Mouse (Mus musculus): ENCODE measurements around the gene Adcy5.

Gene Adcy5

DNA sequence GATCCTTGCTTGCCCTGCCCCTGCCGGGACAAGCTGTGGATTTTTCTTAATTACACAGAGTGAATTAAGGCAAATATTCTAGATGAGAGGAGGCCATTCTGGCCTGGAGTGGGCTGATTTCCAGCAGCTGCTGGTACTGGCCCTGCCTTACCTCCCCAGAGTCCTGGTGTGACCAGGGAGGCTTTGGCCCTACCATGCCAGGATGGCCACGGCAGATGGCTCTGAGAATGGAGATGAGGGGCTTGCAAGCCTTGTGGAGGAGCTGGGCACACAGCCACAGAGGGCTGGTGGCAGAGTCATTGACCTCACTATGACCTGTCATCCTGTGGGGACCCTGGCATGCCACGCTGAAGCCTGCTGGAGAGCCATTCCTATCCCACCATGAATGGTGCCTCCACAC lies 54.1 kb downstream of the Adcy5 start:
- DNase-seq = no peak

DNA sequence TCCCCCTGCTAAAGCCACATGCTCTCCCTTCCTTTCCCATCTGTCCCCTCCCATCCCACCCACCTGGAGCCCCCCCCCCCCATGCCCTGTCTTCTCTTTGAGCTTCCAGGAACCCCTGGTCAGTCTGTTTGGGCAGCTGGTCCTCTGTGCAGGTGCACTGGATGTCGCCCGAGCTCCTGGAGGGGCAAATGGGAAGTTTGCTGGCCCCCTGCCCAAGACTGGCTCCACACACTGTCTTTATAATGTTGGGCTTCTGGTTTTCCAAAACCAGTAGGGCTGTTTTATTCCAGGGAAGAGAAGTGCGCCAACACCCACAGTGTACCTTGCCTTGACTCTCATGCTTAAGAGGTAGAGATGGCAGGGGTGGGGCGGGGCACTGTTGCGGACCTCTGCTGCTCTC lies 55.1 kb downstream of the Adcy5 start:
- DNase-seq = no peak

DNA sequence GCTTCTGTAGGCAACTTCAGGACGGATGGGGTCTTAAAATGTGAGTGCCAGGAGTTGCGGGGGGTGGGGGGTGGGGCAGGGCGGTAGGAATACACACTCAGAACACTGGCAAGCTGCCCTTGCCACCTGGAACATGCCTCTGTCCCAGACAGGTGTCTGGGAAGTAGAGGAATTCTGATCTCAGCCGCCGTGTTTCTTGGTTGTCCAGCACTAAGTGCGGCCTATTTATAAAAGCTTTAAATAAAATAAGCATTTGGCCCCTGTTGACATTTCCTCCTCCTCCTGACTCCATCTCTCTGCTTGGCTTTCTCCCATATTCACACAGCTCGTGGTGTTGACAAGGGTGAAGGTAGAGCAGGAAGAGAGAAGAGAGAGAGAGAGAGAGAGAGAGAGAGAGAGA lies 60.4 kb downstream of the Adcy5 start:
- DNase-seq = no peak

DNA sequence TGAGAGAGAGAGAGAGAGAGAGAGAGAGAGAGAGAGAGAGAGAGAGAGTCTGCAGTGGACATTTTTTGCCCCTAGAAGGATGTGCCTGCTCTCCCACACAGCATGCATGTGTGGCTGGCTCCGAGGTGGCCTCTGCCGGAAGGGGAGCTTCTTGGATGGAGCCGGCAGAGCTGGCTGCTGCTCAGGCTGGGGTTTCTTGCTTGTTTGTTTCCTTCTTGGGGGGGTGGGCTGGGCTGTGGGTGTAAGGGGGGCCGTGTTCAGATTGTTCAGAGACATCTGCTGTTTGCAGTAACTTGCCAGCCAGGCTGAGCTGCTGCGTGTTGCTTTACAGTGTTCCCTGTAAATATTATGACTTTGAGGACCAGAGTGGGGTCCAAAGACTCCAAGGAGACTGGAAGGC lies 60.8 kb downstream of the Adcy5 start:
- DNase-seq = no peak

GRCm38 (mm10) chr16:35216826-35217491 lies 62.3 kb downstream of the Adcy5 start:
- no peak for DNase-seq

DNA sequence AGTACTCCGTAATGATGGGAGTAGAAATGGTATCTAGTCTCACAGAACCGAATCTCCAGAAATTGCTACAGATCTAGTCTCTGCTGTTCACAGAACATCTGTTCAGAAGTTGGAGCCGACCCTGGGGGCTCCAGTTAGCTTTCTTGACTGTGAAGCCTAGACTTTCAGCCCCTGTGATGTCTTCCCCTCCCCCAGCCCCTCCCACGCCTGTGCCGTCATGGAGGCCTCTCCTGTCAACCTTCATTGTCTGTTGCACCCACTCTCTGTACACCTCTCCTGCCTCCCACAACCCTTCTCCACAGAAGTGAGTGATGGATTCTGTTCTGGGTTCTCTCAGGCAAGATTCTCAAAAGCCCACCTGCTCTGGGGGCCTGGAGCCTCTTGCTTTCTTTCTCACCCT lies 65.7 kb downstream of the Adcy5 start:
- no peak for DNase-seq

GRCm38 (mm10) chr16:35221581-35221980 lies 66.9 kb downstream of the Adcy5 start:
- no peak for DNase-seq

GRCm38 (mm10) chr16:35223930-35224329 lies 69.3 kb downstream of the Adcy5 start:
- no peak for DNase-seq

DNA sequence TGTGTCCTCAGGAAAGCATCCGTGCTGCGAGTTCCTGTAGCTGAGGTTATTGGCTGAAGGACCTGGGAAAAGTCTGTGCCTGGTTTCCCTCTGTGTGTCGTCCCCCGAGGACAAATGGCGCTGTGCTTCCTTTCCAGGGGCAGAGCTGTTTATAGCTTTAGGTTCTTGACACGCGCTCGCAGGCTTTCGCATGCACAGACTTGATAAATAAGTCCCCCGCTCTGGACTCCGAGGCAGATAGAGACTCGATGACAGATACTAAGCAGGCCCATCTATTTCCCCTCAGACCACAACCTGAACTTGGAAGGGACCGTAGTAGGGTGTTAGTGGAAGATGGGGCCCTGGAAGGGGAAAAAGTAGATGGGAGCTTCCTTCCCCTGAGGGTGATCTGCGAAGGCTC lies 70.0 kb downstream of the Adcy5 start:
- DNase-seq = no peak

- peak; percentile 49 to 66 for DNase-seq
Measured at GRCm38 (mm10) chr16:35229582-35229981, 74.9 kb downstream of the Adcy5 start.

- DNase-seq = no peak
Measured at GRCm38 (mm10) chr16:35232153-35232750, 77.6 kb downstream of the Adcy5 start.

GRCm38 (mm10) chr16:35233329-35233728 lies 78.7 kb downstream of the Adcy5 start:
- DNase-seq = no peak

- DNase-seq = no peak
Measured at GRCm38 (mm10) chr16:35237091-35237490, 82.4 kb downstream of the Adcy5 start.

DNA sequence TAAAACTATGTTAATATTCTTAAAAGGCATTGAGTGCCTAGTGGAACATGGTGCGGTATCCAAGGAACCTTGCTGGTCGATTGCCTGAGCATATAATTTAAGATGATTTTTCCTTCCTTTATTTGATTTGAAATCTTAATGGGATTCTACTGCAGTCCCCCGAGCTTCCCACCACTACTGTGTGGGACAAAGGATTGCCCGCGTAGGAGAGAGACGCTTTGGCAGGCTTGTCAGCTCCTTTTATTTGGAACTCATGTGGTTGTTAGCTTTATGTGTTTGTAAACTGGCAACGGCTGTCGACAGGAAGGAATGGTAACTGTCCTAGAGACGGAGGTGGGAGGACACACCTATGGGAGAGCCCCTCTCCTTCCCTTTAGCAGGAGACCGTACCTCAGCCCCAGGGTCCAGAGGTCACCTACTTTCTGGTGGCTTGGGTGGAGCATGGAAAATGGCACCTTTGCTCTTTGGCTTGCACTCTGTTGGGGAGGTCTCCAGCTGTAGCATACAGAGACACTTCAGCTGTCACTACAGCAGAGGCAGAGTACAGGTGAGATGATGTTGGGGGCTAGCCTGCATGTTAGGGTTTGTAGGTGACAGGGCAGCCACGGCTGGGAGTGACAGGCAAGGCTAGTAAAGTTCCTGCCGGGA lies 84.8 kb downstream of the Adcy5 start:
- DNase-seq = no peak

- DNase-seq = no peak
Measured at GRCm38 (mm10) chr16:35239966-35240730, 85.5 kb downstream of the Adcy5 start.

DNA sequence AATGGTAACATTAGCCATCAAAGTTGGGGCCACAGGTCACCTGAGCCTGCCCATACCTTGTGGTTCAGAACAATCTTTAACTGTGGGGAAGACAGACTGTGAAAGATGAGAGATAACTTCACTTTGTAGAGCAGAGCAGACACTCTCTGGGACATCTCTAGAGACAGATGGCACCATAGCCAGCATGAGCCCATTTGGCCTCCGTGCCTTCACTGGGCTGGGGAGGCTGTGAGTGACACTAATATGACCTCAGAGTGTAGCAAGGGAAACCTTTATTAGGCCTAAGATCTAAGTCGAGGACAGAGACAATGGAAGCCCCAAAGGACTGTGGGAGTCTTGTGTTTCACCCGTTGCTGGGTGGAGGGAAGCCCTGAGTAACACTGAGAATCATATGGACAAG lies 92.7 kb downstream of the Adcy5 start:
- DNase-seq = no peak

GRCm38 (mm10) chr16:35248825-35249224 lies 94.1 kb downstream of the Adcy5 start:
- DNase-seq = no peak

DNA sequence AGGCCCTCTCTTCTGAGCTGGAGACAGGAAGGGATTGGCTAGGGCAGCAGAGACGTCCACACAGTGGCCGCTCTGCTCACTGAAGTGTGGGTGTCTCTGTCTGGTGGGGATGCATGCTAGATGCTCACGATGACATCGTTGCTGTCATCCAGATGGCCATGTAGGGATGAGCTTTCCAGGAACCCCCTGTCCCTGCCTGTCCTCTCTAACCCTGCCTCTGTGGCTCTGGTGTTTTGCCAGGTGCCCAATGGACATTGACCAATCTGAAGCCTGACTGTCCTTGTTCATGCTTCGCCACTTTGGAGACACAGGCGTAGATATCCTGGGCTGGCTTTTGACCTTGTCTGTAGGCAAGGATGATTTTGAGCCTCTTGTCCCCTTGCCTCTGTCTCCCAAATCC lies 95.1 kb downstream of the Adcy5 start:
- no peak for DNase-seq

- no peak for DNase-seq
Measured at GRCm38 (mm10) chr16:35251690-35252089, 97.0 kb downstream of the Adcy5 start.

DNA sequence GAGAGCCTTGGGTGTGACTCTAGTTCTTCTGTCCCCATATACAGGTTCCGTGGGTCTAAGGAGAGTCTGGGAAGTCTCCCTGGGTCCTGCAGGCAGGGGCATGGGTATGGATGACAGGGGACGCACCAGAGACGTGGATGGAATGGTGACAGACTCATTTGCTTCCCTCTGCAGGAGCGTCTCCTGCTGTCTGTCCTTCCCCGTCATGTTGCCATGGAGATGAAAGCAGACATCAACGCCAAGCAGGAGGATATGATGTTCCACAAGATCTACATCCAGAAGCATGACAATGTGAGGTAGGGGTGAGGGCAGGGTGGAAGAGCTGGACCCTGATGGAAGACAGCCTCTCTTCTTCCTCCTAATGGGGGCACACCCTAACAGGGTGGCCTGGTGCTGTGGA lies 98.3 kb downstream of the Adcy5 start:
- no peak for DNase-seq

DNA sequence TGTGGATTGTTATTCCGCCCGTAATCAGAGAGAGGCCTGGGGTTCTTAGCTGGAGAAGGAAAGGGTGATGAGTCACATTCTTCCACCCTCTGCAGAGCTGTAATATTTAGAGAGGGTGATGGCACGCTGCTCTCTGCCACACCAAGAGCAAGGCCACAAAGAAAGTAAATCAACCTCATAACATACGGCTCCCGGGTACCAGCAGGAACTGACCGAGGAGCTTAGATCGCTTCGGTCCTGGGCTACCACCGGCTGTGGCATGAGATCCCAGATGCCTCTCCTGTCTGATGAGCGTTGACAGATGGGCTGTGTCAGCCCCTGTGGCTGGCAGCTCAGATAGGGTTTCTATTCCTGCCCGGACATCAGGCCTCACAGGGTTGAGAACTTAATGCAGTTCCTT lies 101.3 kb downstream of the Adcy5 start:
- DNase-seq = no peak

- peak; percentile 56 to 64 for DNase-seq
Measured at GRCm38 (mm10) chr16:35270353-35270934, 115.8 kb downstream of the Adcy5 start.

GRCm38 (mm10) chr16:35270945-35271344 lies 116.3 kb downstream of the Adcy5 start:
- DNase-seq = no peak
